Mouse (Mus musculus): ENCODE results near the gene Eef1akmt2.

DNA sequence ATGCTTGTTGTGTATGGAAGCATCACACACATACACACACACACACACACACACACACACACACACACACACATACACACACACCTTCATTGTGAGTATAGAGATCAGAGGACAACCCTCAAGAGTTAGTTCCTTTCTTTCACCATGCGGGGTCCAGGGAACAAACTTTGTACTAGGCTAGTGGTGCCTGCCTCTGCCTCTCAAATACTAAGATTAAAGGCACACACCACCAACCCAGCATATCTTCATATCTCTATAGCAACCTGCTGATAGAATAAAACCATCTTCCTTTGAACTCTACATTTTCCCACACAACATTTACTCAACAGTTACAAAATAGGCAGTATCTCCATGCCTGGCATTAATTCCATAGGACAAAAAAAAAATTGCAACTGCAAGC lies 3.6 kb upstream of the Eef1akmt2 start:
- TF ChIP-seq GATA1 (IDR thresholded peaks at IDR 0.05; ENCODE audit: borderline replicate concordance, low read length) = no peak
- TF ChIP-seq FLI1 (IDR thresholded peaks at IDR 0.05; ENCODE audit: low read length) = no peak

Measured in megakaryocyte, embryonic 14.5 days (primary cell).